Mouse (Mus musculus) kidney, adult 9 months (tissue): ENCODE measurements around the gene Ppfibp1.

Experiments used
- DNase-seq: peaks from one replicate; pipeline ENCODE4 v3.0.0; 2022

Gene Ppfibp1

DNA sequence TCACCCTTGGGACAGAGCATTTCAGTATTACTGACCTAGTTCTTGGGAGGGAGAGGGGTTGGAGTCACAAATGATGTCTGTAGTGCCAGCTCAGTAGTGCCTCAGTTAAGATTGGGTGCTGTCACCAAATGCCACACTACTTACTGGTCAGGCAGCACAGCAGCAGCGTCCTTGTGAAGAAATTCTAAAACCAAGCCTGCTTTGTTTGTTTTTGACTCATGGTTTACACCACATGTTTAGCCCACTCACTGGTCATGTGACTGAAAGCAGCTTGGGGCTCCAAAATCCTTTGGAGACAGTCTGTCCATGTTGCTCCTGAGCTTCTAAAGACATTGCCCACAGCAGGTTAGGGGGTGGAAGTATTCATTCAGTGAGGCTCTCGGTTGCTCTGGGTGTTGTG lies 4.9 kb upstream of the Ppfibp1 start:
- DNase-seq = no peak

DNA sequence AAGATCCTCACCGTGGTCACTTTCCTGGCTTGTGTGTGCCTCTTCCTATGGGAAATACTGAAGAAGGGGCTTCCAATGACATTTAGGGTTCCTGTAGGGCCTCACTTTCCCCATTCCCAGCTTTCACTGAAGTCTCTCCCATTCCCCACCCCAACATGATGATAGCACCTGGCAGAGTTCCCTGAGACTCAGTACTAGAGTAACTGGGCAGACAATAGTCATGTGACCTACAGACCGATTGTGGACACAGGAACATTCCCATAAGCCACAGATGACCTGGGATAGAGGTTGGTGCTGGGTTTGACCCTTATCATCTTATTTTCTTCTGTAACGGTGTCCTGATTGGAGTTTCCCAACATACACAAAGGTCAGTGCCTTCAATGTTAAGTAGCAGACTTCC lies 4.1 kb upstream of the Ppfibp1 start:
- DNase-seq = no peak

DNA sequence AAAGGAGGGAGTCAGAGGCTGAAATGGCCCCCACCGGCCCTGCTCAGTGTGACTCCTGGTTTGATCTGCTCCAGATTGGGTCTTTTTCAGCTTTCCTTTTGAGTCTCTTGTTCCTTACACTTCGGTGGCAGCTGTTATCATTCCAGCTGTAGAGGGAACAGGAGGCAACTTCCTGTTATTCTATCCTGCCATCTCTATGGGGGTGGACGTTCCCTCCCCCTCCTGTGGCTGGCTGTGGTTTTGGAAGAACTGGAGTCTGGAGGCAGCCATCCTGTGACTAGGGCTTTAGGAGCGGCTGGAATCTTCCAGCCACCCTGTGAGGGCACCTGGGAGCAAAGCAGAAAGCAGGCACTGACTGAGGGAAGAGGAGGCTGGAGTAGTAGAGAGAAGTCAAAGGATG lies 3.4 kb upstream of the Ppfibp1 start:
- peak; percentile 53 for DNase-seq

DNA sequence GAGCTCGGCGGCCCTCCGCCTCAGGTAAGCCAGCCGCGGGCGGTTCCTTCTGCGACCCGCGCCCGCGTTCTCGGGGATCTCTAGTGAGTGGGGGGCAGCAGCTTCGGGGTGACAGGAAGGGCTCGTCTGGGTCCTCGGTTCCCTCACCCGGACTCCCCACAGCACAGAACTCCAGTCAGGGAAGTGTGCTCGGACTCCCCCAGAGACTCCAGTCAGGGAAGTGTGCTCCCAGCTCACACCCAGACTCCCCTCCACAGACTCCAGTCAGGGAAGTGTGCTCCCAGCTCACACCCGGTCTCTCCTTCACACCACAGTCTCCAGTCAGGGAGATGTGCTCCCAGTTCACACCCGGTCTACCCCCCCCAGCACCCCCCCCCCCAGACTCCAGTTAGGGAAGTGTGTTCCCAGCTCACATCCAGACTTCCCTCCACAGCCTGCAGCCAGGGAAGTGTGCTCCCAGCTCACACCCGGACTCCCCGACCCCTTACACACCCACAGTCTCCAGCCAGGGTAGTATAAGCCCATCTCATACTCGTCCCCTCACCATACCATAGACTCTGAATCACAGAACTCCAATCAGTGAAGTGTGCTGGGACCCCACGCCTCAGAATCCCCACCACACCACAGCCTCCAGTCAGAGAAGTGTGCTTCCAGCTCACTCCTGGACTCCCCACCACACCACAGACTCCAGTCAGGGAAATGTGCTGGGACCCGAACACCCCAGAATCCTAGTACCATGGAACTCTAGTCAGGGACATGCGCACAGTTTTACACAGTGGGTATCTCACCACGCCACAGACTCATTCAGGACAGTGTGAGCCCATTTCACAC lies 588 bp downstream of the Ppfibp1 start:
- DNase-seq = no peak

DNA sequence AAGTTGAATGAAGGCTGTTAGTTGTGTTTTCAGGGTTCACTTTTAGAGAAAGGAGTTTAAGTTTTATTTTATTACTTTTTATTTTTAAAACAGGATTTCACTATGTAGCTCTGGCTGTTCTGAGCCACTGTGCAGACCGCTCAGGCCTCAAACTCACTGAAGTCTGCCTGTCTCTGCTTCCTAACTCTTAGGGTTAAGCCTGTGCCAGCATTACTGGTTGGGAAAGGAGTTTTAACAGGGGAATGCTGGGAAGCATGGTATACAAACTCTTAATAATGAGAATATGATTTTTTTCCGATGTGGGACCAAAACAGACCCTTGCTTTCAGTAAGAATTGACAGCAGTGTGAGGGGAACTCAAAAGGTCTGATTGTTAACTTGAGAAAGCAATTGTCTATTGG lies 1.9 kb downstream of the Ppfibp1 start:
- no peak for DNase-seq

DNA sequence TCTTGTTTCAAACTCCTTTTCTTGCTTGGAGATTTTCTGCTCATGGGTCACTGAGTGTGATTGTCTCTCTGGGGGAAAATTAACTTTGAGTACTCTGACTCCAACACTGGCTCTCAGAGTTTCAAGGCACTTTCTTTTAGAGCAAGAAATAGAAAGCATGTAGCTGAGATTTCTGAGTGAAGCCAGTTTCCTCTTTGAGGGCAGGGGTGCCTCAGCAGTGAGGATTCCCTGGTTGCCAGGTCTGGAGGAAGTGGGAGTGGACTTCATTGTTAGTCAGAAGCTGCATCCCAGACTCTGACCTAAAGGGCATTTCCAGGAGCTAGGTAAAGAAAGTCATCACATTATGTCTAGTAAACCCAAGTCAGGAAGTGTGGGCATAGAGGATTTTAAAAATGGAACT lies 2.3 kb downstream of the Ppfibp1 start:
- peak; percentile 47 for DNase-seq

DNA sequence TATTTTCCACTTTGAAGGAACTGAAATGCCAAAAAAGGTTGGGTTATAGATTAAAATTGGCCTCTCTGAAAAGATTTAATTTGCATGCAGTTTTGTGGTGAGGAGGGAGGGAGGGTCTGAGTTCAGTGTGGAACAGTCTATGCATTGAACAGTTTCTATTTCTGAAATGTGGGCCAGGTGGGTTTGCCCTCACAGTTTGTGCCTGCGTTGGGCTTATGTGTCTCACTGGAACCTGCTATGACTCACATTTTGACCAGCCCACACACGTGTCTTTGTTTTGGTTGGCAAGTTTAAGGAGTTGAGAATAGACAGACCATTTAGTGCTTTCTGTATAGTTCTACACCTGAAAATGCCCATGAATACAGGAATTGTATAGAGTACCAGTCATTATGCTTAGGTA lies 5.6 kb downstream of the Ppfibp1 start:
- no peak for DNase-seq

DNA sequence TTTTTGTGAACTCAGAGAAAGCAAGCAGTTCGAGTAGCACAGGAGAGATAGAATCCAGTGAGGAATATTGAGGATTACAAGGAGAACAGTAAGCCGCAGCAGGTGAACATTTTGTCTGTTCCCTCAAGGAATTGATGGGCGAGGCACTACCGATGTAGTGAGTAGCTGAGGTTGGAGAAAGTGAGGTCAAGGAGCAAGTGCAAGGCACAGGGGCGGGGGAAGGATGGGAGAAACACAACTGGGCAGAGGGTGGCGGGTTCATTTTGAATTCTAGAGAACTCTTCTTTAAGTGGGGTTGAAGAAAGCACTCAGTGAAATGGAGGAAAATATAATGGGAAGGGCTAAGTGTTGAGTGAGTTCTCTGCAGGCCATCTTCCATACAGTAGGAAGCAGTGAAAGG lies 10.4 kb downstream of the Ppfibp1 start:
- peak; percentile 51 for DNase-seq

DNA sequence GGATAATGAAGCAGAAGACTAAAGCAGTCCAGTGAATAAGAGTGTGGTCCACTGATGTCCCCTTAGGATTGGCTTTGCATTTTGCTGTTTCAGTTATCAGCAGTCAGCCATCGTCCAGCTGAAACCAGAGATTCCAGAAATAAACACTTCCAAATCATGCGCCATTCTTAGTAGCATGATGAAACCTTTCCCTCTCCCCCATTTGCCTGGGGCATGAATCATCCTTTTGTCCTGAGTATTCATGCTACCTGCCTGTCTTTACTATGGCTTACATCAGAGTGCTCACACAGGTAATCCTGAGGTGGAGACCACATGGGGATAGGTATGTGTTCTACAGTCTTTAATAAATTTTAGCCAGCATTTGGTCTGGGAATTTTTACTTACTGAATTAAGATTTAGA lies 11.4 kb downstream of the Ppfibp1 start:
- no peak for DNase-seq

DNA sequence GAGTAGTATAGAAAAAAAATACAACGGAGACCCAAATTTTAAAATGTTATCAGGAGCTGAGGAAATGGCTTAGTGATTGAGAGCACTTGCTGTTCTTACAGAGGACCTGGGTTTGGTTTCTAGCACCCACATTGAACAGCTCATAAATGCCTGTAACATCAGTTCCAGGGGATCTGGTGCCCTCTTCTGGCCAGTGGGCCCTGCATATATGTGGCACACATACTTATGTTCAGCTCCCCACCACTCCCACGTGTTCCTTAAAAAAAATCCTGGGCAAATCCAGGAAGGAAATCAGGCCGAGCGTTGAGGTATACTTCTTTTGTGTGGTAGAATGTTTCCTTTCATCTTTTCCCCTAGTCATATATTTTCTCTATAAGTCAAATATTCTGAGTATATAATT lies 13.6 kb downstream of the Ppfibp1 start:
- no peak for DNase-seq

DNA sequence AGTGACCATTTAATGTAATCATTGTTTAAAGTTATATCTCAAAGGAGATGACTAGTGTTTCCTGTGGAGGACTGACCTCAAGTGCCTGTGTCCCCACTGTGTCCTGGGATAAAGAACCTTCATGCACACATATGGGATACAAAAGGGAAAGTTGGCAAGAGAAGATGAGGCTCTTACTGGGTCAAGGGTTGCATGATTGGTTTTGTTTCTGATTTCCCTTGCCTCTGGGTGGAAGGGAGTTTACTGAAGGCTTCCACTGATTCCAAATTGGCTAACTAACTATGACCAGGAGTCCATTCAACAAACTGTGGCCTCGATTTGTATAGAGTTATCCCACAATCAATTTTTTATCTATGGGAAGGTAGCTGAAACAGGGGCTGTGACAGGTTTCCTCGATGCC lies 15.3 kb downstream of the Ppfibp1 start:
- no peak for DNase-seq

DNA sequence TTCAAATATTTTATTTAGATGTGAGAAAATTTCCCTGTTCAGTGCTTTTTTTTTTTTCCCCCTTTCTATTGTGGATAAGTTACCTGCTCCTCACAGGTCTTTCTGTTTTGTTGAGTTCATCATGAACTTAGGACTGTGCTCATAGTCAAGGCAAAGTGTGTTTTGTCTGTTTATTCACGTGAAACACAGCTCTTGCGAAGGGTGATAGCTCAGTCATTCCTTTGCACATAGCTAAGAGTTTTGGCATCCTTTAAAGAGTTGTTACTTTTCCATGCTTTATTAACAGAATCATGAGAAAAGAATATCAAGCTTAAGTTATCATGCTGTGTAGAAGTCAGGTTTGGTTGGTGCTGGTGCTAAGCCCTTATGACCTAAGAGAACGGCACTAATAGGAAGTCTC lies 16.4 kb downstream of the Ppfibp1 start:
- DNase-seq = peak; percentile 69

DNA sequence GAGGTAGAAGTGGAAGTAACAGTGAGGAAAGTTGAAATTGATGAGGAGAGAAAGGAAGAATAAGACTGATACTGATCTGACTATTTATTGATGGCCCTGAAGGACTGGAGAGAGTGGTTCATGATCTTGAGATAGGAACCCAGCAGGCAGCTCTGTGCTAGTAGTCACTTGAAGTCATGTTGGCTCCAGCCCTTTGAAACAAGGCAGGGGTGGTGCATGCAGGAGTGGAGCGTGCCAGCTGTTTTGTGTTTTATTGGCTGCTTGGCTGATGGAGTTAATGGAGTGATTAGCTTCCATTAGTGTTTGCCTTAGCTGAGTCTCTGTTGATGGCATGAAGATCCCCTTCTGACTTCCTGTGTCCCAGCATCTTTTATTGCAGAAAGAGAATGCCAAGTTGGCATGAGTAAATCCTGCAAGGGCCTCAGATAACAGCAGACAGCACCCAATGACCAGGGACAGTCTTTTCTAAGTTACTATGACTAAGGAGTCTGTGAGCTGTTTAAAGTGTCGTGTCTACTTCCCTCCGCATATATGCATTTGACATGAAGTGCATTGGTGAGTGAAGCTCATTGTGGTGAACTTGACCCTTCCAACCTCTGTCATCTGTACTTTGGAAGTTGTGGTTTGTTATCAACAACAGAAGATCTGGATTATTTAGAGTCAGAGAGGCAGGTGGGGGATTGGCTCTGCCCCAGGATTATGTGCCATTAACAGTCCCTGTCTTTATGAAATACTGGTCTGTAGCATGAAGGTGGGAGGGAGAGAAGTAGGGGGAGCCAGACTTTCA lies 17.9 kb downstream of the Ppfibp1 start:
- DNase-seq = peak; percentile 15

DNA sequence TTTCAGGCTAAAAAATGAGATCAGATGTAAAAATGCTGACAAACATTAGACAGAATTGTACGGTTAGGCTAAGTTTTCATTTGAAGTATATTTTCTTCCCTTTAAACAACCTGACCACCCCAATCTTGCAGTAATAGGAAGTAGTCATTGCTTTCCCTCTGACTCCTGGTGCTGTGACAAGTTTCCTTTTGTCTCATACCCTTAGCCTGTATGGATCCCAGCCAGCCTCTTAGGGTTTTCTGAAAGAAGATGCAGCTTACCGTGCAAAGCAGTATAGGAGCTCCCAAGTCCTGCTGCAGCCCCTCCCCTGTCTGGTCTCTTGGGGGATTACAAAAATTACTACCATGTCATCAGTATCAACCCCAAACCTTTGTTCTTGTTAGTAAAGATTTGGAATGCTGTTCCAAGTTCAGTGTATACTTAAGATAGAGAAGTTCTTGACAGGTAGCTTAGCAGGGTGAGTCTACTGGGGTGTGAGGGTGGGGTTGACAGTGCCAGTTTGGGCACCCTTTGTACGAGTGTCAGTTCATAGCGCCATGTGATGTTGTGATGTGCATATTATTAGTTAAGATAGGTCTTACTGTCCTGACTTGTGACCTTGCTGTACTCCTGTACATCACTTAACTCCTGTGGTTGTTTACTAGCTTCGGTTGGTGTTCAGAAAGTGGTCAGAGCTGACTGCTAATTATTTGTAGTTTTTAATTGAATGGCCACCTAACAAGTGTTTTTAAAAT lies 18.9 kb downstream of the Ppfibp1 start:
- no peak for DNase-seq

DNA sequence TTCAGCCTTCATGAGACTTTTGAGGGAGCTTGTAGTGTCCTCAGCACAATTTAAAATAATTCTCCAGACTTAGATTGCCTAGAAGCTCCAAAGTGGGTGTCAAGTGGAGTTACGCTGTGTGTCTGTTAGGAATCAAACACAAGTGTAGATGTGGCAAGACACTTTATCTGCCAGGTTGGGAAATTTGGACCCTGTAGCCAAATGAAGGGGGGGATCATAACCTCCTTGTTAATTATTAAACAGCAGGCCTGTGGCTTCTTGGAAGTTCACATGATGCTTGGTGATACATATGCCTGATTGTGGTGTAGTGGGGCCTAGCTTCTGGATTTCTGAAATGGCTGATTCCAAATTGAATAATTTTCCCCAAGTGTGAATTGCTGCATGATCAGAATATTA lies 19.5 kb downstream of the Ppfibp1 start:
- DNase-seq = peak; percentile 85

DNA sequence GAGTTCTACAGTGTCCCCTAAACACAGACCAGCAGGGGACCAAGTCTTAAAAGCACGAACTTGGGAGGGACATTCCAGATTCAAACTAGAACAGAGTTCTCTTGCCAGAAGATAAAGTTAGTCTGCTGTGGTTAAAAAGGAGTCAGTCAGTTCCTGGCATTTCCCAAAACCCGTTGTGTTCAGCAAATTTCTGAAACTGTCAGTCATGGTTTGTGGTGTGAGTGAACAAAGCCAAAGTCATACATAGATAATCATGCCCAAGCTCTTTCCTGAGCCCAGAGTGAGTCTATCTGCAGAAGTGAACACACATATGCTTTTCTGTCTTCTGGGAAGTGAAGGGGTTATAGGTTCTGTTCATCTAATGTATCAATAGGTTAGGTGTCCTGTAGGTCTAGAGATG lies 20.5 kb downstream of the Ppfibp1 start:
- no peak for DNase-seq

DNA sequence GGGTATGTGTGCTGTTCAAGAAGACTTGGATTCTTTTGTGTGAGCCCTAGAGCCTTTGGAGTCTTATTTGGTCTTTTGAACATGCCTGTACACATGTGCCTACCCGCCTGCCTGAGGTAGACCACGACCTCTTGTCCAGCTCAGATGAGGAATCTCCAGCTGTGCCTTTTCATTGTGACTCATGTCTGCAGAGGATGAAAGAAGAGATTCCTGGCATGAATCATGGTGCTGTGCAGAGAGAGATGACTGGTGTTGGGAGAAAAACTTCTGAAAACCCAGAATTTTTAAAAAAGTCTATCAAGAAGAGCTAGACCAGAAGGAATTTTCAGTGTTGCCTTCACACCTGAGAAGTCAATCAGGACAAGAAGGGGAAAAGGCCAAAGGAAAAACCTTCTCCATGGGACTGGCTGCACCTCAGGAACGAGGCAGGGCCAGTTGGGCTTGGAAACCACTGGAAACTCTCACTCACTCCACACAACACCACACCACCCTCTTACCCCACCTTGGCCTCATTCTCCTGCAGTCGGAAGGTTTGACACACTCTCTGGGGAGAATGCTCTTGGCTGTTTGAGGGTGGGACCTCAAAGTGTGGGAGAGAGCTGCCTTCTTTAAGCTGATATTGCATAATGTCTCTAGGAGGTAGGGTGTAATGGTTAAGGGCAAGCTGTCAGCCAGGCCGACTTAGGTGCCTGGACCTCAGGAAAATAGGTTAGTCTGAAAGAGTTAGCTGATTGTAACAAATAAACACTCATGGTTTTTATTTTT lies 21.6 kb downstream of the Ppfibp1 start:
- DNase-seq = no peak

DNA sequence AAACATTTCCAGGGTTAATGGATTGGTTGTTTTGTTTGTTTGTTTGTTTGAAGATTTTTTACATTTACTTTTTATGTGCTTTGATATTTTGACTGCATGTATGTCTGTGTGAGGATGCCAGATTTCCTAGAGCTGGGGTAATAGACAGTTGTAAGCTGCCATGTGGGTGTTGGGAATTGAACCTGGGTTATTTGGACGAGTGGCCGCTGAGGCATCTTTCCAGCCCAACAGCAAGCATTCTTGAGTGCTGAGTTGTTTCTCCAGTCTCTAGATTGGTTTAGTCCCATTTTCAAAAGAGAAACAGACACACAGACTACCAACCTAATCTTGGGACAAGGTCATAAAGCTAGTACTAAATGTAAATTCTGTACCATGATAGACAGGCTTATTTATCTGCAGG lies 22.5 kb downstream of the Ppfibp1 start:
- no peak for DNase-seq

DNA sequence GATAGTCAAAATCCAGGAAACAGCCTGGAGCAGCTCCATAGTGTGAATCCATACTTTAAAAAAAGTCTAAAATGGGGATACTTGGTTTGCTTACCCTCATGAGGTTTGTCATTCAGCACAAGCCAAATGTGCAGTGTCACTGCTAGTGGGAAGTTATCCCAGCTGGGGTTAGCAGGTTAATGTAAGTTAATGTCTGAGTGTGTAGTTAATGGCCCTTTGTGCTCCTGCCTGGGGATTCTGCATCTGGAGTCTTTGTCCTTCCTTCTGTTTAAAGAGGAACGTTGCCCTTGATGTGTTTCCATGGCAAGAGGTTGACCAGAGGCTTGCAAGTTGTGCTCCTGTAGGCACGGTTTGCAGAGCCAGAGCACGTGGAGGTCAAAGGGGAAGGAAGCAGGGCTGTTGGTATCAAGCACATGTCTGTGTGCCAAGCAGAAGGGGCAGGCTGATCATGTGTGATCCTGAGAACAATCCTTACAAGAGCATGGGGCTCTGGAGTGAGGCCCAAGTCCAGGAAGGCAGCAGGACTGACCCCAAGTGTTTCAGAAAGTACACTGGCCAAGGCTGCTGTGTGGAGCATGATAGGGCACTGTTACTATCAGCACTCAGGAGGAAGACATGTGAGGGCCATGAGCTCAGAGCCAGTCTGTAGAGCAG lies 24.7 kb downstream of the Ppfibp1 start:
- peak; percentile 86 for DNase-seq

DNA sequence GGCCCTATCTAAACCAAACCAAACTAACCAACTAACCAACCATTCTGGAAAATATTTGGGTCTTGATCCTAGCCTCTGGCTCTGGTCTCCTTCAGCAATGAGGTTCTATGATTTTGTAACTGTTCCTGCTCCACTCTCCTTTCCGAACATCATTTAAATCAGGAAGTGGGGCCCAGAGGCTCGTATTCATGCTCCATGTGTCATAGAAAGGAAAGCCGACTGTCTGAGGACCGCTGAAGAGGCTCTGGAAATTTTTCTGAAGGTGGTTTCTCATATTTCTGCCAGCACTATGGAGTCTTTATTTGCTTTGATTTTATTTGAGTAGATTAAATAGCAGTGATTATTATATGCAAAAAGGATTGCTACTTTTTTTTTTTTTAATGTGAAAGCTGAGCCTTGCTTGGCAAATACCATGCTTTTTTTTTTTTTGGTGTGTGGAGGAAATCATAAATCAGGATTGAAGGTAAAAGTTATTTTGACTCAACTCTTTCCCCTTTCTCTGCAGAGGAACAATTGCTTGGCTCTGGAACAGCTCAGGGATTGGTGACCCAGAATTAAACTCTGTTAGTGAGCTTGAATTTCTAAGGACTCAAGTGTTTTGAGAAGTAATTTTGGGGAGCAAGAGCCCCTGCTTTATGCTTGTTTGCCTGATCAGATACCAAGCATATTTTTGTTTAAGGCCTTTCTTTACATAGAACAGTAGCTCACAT lies 25.4 kb downstream of the Ppfibp1 start:
- peak; percentile 49 for DNase-seq

DNA sequence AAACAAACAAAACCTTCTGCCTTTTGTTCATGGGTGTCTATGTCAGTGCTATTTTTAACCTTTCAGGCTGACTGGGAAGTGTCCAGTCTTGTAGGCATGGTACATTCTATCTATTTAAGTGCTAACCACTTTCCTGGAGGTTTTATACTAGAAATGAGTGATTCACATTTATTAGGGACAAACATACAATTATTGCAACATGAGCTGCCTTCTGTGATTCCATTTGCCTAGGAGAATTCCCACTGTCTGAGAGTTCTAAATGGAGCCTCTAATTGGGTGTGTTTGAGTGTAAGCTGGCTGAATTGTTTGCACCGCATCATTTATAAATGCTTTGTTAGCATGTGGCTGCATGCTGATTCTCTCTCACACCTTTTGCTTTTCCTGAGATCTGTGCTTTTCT lies 27.5 kb downstream of the Ppfibp1 start:
- DNase-seq = no peak

DNA sequence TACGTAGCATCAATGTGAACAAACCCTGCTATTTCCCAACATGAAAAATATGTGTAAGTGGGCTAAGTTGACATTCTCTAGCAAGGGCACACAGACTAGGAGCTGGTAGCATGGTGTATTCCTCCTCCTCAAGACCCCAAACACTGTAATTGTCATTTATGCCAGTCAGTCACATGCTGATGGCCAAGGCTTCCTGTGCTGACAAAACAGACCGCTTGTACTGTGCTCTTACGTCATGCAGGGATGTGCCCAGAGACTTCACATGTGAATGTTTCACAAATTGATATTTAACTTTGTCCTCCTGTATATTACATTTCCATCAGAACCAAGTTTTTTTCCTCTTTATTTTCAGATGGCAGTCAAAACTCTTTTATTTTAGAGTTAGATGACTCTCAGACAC lies 29.1 kb downstream of the Ppfibp1 start:
- DNase-seq = no peak
